Mouse (Mus musculus) erythroblast, embryonic 14.5 days (primary cell): ENCODE data around the gene Ppy.

ENCODE experiments used
- GATA1 ChIP-seq: IDR thresholded peaks from 2 replicates; pipeline ENCODE4 v1.6.1; 2012; ENCODE audit warnings: low read length, inconsistent platforms, mixed read lengths
- TAL1 ChIP-seq: IDR thresholded peaks from 3 replicates; pipeline ENCODE4 v1.6.1; 2012; ENCODE audit warnings: low read length, inconsistent platforms, mixed read lengths

- TF ChIP-seq GATA1 (no peak), TAL1 (no peak)
These were observed 10.5 kb upstream of the Ppy start for GRCm38 (mm10) chr11:102111576-102111975.
